Mouse (Mus musculus): Measurements from ENCODE around the gene Hist1h3f.

- TF ChIP-seq CTCF (IDR thresholded peaks at IDR 0.05; ENCODE audit: low read depth, low read length) (no peak), GATA1 (IDR thresholded peaks at IDR 0.05; ENCODE audit: borderline replicate concordance, low read length) (no peak), POLR2AphosphoS5 (IDR thresholded peaks at IDR 0.05; ENCODE audit: insufficient replicate concordance, low read depth, low read length) (no peak)
These were observed 42.3 kb upstream of the Hist1h3f start for GRCm38 (mm10) chr13:23501511-23501910.

Measured in G1E (cell line).